Mouse (Mus musculus) MEL-GATA-1-ER (cell line): ENCODE results near the gene Zfp319.

Experiments used
- DNase-seq: peaks from one replicate; pipeline ENCODE4 v3.0.0-alpha.2; 2012; ENCODE audit warnings: low read depth; ENCODE audit errors: extremely low read depth

The Zfp319 gene

DNA sequence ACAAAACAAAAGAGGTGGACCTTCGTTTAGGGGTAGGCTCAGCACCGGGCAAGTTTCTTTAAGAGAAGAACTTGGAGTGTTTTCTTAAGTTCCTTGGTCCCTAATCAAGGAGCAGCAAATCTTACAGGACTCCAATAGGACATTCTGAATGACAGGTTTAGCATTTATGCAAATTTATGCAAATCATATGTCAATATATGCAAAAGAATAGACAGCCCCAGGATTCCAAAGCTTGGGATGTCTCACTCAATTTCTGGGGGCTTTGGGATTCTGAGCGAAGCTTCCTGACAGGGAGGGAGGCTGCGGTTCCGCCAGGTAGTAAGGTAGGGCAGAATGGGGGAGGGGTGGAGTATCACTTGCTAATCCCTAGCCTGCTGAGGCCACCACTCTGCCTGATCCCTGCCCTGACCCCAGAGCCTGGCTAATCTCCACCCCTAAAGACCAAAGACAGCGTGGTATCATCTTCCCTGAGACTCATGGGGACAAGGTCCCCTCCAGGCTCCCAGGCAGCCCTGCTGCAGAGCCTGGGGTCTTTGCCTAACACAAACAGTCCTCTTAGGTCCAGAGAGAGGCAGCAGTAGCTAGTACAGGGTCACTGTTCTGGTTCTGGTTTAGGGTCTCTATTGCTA, 21.3 kb downstream of the Zfp319 start, which contains the start of gene Tepp:
Gene Tepp, plus strand, starts transcription at position 225 of the 629 bp plus-strand sequence.
- DNase-seq, result no peak

DNA sequence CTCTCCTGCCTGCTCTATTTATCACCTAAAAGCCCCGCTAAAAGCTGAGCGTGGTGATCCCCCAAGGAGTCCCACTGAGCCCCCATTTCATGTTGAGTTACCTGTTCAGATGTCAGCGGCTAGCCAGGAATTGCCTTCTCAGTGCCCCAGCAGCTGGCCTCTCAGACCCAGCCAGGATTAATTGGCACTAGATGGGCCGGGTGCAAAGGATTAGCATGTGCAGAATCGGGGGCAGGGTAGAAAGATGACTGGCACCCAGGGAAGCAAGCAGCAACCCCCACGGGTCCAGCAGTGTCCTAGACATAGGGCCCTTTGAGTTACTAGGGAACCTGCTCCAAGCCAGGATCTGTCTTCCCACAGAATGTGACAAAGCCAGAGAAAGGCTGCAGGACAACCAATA, 25.3 kb downstream of the Zfp319 start, which contains the start of gene Cngb1:
Gene Cngb1, minus strand, starts transcription at position 155 of the 400 bp plus-strand sequence.
- DNase-seq, result no peak

DNA sequence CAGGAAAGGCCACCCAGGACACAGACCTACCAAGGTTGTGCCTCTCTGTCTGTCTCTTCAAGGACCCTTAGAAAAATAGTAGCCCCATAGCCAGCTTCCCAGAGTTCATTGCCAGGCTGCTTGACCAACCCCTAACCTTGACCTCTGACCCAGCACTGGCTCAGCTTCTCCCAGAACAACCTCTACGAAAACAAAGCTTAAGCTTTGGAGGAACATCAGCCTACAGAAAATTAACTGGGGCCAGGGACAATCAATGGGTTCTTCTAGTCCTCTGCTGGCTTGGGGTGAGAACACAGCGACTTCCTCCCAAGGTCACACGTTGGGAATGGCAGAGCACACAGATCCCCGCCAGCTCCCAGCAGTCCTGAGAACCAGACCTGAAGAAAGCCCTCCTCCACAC, 26.2 kb downstream of the Zfp319 start:
- no peak for DNase-seq

DNA sequence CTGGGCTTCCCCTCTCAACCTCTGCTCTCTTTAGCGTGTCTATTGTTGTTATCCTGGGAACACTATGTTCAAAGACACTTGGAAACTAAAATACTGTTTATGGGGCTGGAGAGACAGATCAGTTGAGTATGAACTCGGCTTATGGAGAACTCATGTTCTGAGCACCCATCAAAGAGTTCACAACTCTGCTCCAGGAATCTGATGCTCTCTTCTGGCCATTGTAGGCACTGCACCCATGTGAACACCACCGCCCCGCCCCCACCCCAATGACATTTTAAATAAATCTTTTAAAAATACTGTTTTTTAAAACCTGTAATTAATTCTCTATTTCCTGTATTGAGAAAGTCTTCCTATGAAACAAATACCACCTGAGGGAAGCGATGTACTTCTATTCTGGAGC, 29.3 kb downstream of the Zfp319 start:
- DNase-seq, result no peak

DNA sequence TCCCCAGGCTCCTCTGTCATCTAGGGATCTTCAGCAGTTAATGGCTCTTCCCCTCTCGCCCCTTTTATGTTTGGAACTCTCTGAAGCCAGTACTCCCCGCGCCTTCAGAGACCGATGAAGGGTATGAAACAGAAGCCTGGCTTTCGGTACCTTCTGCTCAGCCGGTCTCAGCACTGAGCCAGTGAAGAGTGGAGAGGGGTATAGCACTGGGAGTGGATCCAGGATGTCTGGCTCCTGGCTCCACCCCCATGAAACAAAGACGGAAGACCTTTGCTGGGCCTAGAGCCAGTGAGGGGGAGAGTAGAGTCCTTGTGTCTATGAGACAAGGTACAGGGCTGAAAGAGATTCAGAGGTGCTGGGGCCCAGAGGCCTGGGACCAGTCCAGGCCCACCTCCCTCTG, 37.9 kb downstream of the Zfp319 start:
- DNase-seq, result no peak

DNA sequence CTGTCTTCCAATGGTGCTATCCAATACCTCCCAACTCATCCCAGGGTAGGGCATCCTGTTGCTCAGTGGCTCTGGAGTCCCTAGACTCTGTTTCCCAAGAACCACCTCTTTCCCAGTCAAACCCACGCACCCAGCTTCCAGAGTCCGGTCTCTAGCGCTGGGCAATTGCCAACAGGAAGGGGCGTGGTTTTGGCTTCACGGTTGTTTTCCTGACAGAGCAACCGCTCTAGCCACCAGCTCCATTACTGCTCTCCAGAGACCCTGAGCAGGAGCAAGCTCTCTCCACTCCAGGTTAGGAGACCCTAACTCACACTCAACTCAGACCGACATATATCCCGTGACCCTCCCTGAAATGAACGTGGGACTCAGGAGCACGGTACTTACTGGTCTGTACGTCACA, 38.6 kb downstream of the Zfp319 start:
- DNase-seq, result peak; percentile 54

DNA sequence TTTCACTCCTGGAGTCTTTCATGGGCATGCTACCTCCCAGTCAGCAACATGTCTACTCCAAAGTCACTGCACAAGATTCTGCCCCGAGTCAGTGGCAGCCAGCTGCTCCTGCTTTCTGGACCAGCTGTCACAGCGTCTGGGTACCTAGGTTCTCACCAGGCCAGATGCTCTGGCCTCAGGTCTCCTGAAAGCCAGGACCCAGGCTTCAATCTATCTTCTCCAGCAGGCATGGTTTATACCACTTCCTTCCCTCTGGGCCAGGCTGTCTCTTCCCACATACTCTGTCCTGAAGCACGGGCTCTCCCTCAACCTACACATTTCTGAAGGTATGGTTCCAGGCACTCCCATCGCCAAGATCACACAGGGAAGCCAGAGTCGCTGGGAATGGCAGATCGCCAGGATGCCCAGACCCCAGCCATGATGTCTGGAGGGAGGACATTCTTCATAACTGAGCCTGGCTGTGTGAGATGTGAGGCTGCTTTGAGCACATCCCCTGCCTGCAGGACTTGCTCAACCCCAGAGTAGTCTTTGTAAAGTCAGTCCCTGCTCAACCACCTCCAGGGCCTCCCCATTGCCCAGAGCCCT, 42.6 kb downstream of the Zfp319 start:
- DNase-seq, result no peak

GRCm38 (mm10) chr8:95281493-95281892, 50.3 kb downstream of the Zfp319 start:
- DNase-seq, result no peak
